Mouse (Mus musculus) lung, embryonic 16.5 days (tissue): ENCODE results near the gene Slamf6. TPM values are rescaled to one million over a fixed set of nuclear protein-coding genes. Genes with fewer than 3 reads are reported as not detected.
A peak's percentile ranks its signal among the peaks of the same experiment; 100 is the strongest.

Experiments used
- ATAC-seq: fragments of 200-750 bp; cut with Nextera tagmentation; 2 replicates; pipeline ENCODE4 v1.8.0; 2017; ENCODE audit warnings: low read depth, mild to moderate bottlenecking, moderate library complexity
- H3K27ac ChIP-seq: fragments of 300-500 bp; sonication (generic); 2 replicates; pipeline ENCODE4 v1.5.1; 2014; ENCODE audit warnings: mild to moderate bottlenecking, control low read depth, low read length
- H3K27me3 ChIP-seq: fragments of 300-500 bp; sonication (generic); 2 replicates; pipeline ENCODE4 v1.6.1; 2014; ENCODE audit warnings: low read depth, low read length, mixed read lengths; ENCODE audit not compliant: control insufficient read depth, insufficient read depth
- H3K36me3 ChIP-seq: fragments of 300-500 bp; sonication (generic); 2 replicates; pipeline ENCODE4 v1.6.1; 2014; ENCODE audit warnings: low read length; ENCODE audit not compliant: control insufficient read depth, insufficient read depth
- H3K4me1 ChIP-seq: fragments of 300-500 bp; sonication (generic); replicated peaks from 2 replicates; pipeline ENCODE4 v1.6.1; 2014; ENCODE audit warnings: low read length, mixed read lengths; ENCODE audit not compliant: control insufficient read depth, insufficient read depth
- H3K4me2 ChIP-seq: fragments of 300-500 bp; sonication (generic); 2 replicates; pipeline ENCODE4 v1.6.1; 2014; ENCODE audit warnings: low read depth, low read length, control low read depth
- H3K4me3 ChIP-seq: fragments of 300-500 bp; sonication (generic); 2 replicates; pipeline ENCODE4 v1.5.1; 2014; ENCODE audit warnings: mild to moderate bottlenecking, low read length, control low read depth
- H3K9ac ChIP-seq: fragments of 300-500 bp; sonication (generic); 2 replicates; pipeline ENCODE4 v1.6.1; 2014; ENCODE audit warnings: low read length, control low read depth
- H3K9me3 ChIP-seq: fragments of 300-500 bp; sonication (generic); 2 replicates; pipeline ENCODE4 v1.6.1; 2016; ENCODE audit warnings: low read length; ENCODE audit not compliant: control insufficient read depth
- WGBS: fragments of 180-500 bp; shearing (Covaris S2); extraction: QIAGEN DNeasy Blood & Tissue Kit; methylation state at CpG from one replicate; pipeline ENCODE4 v1.1.7; 2014; 5-methylcytosine and 5-hydroxymethylcytosine counted together
- polyA plus RNA-seq: library from polyadenylated mRNA; unstranded; fragments of >200 nt; fragmentation: Nextera tagmentation; extraction: Ambion mirVana; gene quantifications from 2 replicates; pipeline ENCODE4 v1.2.1, GENCODE M21; 2015

Slamf6 gene
- polyA plus RNA-seq, 1 experiment from 2014 or later: 0.85 TPM

GRCm38 (mm10) chr1:171984121-171984520, 66.8 kb downstream of the Slamf6 start:
- no peak for ATAC-seq
- no peaks in the 10 kb centered on the region for H3K9me3 ChIP-seq
- no peak overlapping the region for H3K27ac ChIP-seq
- 96% methylated on average over 1 of the region's 1 CpGs for WGBS
- H3K27me3 ChIP-seq: no peaks in the 10 kb centered on the region
- H3K4me1 ChIP-seq: no peaks in the 10 kb centered on the region
- no peak overlapping the region for H3K4me3 ChIP-seq
- no peak overlapping the region for H3K9ac ChIP-seq
- H3K4me2 ChIP-seq: no peak overlapping the region
- H3K36me3 ChIP-seq: no peaks in the 10 kb centered on the region

GRCm38 (mm10) chr1:171991883-171992282, 74.6 kb downstream of the Slamf6 start:
- H3K36me3 ChIP-seq: no peaks in the 10 kb centered on the region
- WGBS: 83% methylated on average over 2 of the region's 2 CpGs
- no peaks in the 10 kb centered on the region for H3K27me3 ChIP-seq
- no peak overlapping the region for H3K4me3 ChIP-seq
- H3K4me2 ChIP-seq: no peak overlapping the region
- H3K9me3 ChIP-seq: no peaks in the 10 kb centered on the region
- no peak for ATAC-seq
- no peaks in the 10 kb centered on the region for H3K4me1 ChIP-seq
- no peak overlapping the region for H3K9ac ChIP-seq
- no peak overlapping the region for H3K27ac ChIP-seq

- Histone ChIP-seq H3K27me3 (no peaks in the 10 kb centered on the region), H3K4me2 (no peak overlapping the region), H3K9ac (no peak overlapping the region), H3K9me3 (no peaks in the 10 kb centered on the region), H3K4me3 (no peak overlapping the region), H3K4me1 (no peaks in the 10 kb centered on the region), H3K27ac (no peak overlapping the region), H3K36me3 (no peaks in the 10 kb centered on the region)
- WGBS: 47% methylated on average over 4 of the region's 4 CpGs
- ATAC-seq: no peak
These were observed 75.7 kb downstream of the Slamf6 start for GRCm38 (mm10) chr1:171992901-171993530.

GRCm38 (mm10) chr1:171994501-171994900, 77.2 kb downstream of the Slamf6 start:
- no peak overlapping the region for H3K27ac ChIP-seq
- no peaks in the 10 kb centered on the region for H3K27me3 ChIP-seq
- no peaks in the 10 kb centered on the region for H3K4me1 ChIP-seq
- H3K9ac ChIP-seq: no peak overlapping the region
- no peaks in the 10 kb centered on the region for H3K36me3 ChIP-seq
- no peaks in the 10 kb centered on the region for H3K9me3 ChIP-seq
- no peak for ATAC-seq
- WGBS: 71% methylated on average over 2 of the region's 2 CpGs
- H3K4me2 ChIP-seq: no peak overlapping the region
- H3K4me3 ChIP-seq: no peak overlapping the region

GRCm38 (mm10) chr1:171994918-171995715, 77.8 kb downstream of the Slamf6 start:
- Histone ChIP-seq H3K9ac (no peak overlapping the region), H3K4me1 (no peaks in the 10 kb centered on the region), H3K27ac (no peak overlapping the region), H3K36me3 (no peaks in the 10 kb centered on the region), H3K9me3 (no peaks in the 10 kb centered on the region), H3K4me2 (no peak overlapping the region), H3K27me3 (no peaks in the 10 kb centered on the region), H3K4me3 (no peak overlapping the region)
- 70% methylated on average over 11 of the region's 11 CpGs for WGBS
- no peak for ATAC-seq

- H3K4me2 ChIP-seq: no peak overlapping the region
- 66% methylated on average over 7 of the region's 7 CpGs for WGBS
- no peaks in the 10 kb centered on the region for H3K4me1 ChIP-seq
- no peaks in the 10 kb centered on the region for H3K9me3 ChIP-seq
- no peak overlapping the region for H3K4me3 ChIP-seq
- H3K36me3 ChIP-seq: no peaks in the 10 kb centered on the region
- no peak for ATAC-seq
- H3K27me3 ChIP-seq: no peaks in the 10 kb centered on the region
- H3K9ac ChIP-seq: no peak overlapping the region
- H3K27ac ChIP-seq: no peak overlapping the region
These were observed 79.4 kb downstream of the Slamf6 start for GRCm38 (mm10) chr1:171996701-171997100.

GRCm38 (mm10) chr1:171998820-171999597, 81.7 kb downstream of the Slamf6 start:
- H3K27ac ChIP-seq: no peak overlapping the region
- peaks cover 4% of the 10 kb centered on the region for H3K36me3 ChIP-seq
- H3K4me3 ChIP-seq: no peak overlapping the region
- H3K4me1 ChIP-seq: no peaks in the 10 kb centered on the region
- no peak overlapping the region for H3K9ac ChIP-seq
- ATAC-seq: no peak
- WGBS: 86% methylated on average over 13 of the region's 13 CpGs
- H3K4me2 ChIP-seq: no peak overlapping the region
- H3K9me3 ChIP-seq: no peaks in the 10 kb centered on the region
- H3K27me3 ChIP-seq: no peaks in the 10 kb centered on the region

GRCm38 (mm10) chr1:172000641-172001040, 83.3 kb downstream of the Slamf6 start:
- Histone ChIP-seq H3K9me3 (no peaks in the 10 kb centered on the region), H3K27me3 (no peaks in the 10 kb centered on the region), H3K4me3 (no peak overlapping the region), H3K36me3 (peaks cover 16% of the 10 kb centered on the region), H3K4me1 (no peaks in the 10 kb centered on the region), H3K4me2 (no peak overlapping the region), H3K27ac (no peak overlapping the region), H3K9ac (no peak overlapping the region)
- peak; percentile 49; the same call in 1 of the 2 replicates for ATAC-seq
- WGBS: 39% methylated on average over 3 of the region's 3 CpGs

- peaks cover 22% of the 10 kb centered on the region for H3K36me3 ChIP-seq
- 0 out of 2 replicates have a peak, but pooled peaks have one; percentile 15 for ATAC-seq
- no peak overlapping the region for H3K9ac ChIP-seq
- no peak overlapping the region for H3K4me2 ChIP-seq
- no peaks in the 10 kb centered on the region for H3K4me1 ChIP-seq
- H3K9me3 ChIP-seq: no peaks in the 10 kb centered on the region
- WGBS: 71% methylated on average over 12 of the region's 12 CpGs
- H3K4me3 ChIP-seq: no peak overlapping the region
- no peaks in the 10 kb centered on the region for H3K27me3 ChIP-seq
- H3K27ac ChIP-seq: no peak overlapping the region
These were observed 84.3 kb downstream of the Slamf6 start for GRCm38 (mm10) chr1:172001665-172002064.
